10 mouse cellular contexts compared by ENCODE assay signal in genomic region chr2:45776485-45777135, GRCm38 (mm10).
DNase-seq lines count a peak whose midpoint lies in the region; ATAC-seq and TF ChIP-seq lines count a peak whose summit lies in the region.
"Had no signal": no experiment of that assay in that cellular context is flagged by ENCODE, and none has a peak within 500 bp of the region (broad histone marks: within the 10 kb centered on the region; RNA-seq: fewer than 3 reads in every experiment).

No protein-coding gene starts in this region.

- H3K9me3 ChIP-seq in forebrain, embryonic 14.5 days (replicated peaks; ENCODE audit: control insufficient read depth, low read length), result no peaks in the 10 kb centered on the region
- H3K9me3 ChIP-seq in forebrain, embryonic 11.5 days (ENCODE audit: control insufficient read depth, low read length), result no peaks in the 10 kb centered on the region
- H3K9me3 ChIP-seq in embryonic facial prominence, embryonic 15.5 days (replicated peaks), result no peaks in the 10 kb centered on the region
- no peaks in the 10 kb centered on the region for H3K9me3 ChIP-seq in hindbrain, postnatal 0 days (ENCODE audit: low read length)

- no peak overlapping the region for H3K4me3 ChIP-seq in forebrain, embryonic 14.5 days (ENCODE audit: low read depth, low read length)
- no peak overlapping the region for H3K4me3 ChIP-seq in forebrain, embryonic 11.5 days (ENCODE audit: low read depth, low read length)
- no peak overlapping the region for H3K4me3 ChIP-seq in embryonic facial prominence, embryonic 15.5 days (replicated peaks)
- H3K4me3 ChIP-seq in hindbrain, postnatal 0 days (ENCODE audit: low read length), result no peak overlapping the region

- H3K27ac ChIP-seq in forebrain, embryonic 14.5 days (ENCODE audit: low read depth, low read length), result no peak overlapping the region
- no peak overlapping the region for H3K27ac ChIP-seq in forebrain, embryonic 11.5 days (ENCODE audit: low read depth, low read length)
- peak overlapping the region; percentile 52 for H3K27ac ChIP-seq in embryonic facial prominence, embryonic 15.5 days (replicated peaks)
- H3K27ac ChIP-seq in hindbrain, postnatal 0 days, result no peak overlapping the region

- no peak overlapping the region for H3K9ac ChIP-seq in forebrain, embryonic 14.5 days (ENCODE audit: low read length)
- H3K9ac ChIP-seq in forebrain, embryonic 11.5 days (ENCODE audit: low read length), result no peak overlapping the region
- no peak overlapping the region for H3K9ac ChIP-seq in embryonic facial prominence, embryonic 15.5 days
- H3K9ac ChIP-seq in hindbrain, postnatal 0 days (replicated peaks; ENCODE audit: low read length), result no peak overlapping the region
- H3K9ac ChIP-seq: forebrain, postnatal 0 days had no signal

- no peaks in the 10 kb centered on the region for H3K4me1 ChIP-seq in forebrain, embryonic 14.5 days (ENCODE audit: control insufficient read depth, insufficient read depth, low read length)
- no peaks in the 10 kb centered on the region for H3K4me1 ChIP-seq in forebrain, embryonic 11.5 days (replicated peaks; ENCODE audit: control insufficient read depth, insufficient read depth, low read length)
- peaks cover 16% of the 10 kb centered on the region; the same call in 1 of the 2 replicates for H3K4me1 ChIP-seq in embryonic facial prominence, embryonic 15.5 days
- H3K4me1 ChIP-seq in hindbrain, postnatal 0 days (ENCODE audit: insufficient read depth, low read length), result no peaks in the 10 kb centered on the region

- 61% methylated on average over 17 of the region's 17 CpGs for WGBS in forebrain, embryonic 14.5 days
- 71% methylated on average over 17 of the region's 17 CpGs for WGBS in forebrain, embryonic 11.5 days
- WGBS in embryonic facial prominence, embryonic 15.5 days, result 42% methylated on average over 17 of the region's 17 CpGs
- WGBS in hindbrain, postnatal 0 days, result 43% methylated on average over 17 of the region's 17 CpGs

- no peak for ATAC-seq in forebrain, embryonic 14.5 days
- ATAC-seq in forebrain, embryonic 11.5 days (replicated peaks; ENCODE audit: low FRiP score), result no peak
- ATAC-seq in embryonic facial prominence, embryonic 15.5 days (ENCODE audit: insufficient number of reproducible peaks, low FRiP score, low TSS enrichment, low read depth), result no peak
- no peak for ATAC-seq in hindbrain, postnatal 0 days
- ATAC-seq: forebrain, postnatal 0 days had no signal

- DNase-seq in forebrain, embryonic 14.5 days (ENCODE audit: low spot score), result peak; percentile 20
- no peak for DNase-seq in forebrain, embryonic 11.5 days (ENCODE audit: low spot score)
- DNase-seq in Muller cell, postnatal 12 days (ENCODE audit: inconsistent ontology term), result peak; percentile 50
- DNase-seq in hindbrain, postnatal 0 days (ENCODE audit: low spot score), result peak; percentile 37
- DNase-seq in left cerebral cortex, adult 18-20 months (ENCODE audit: low spot score in 2 of 2), result no peak
- no peak for DNase-seq in thymus, postnatal 14 days
- DNase-seq in layer of hippocampus, adult 9-11 months, result no peak
- DNase-seq: forebrain, postnatal 0 days; liver had no signal

- H3K27me3 ChIP-seq in forebrain, embryonic 14.5 days (replicated peaks; ENCODE audit: control insufficient read depth, insufficient read depth, low read length), result no peaks in the 10 kb centered on the region
- H3K27me3 ChIP-seq in forebrain, embryonic 11.5 days (ENCODE audit: control insufficient read depth, insufficient read depth, low read length), result no peaks in the 10 kb centered on the region
- H3K27me3 ChIP-seq in embryonic facial prominence, embryonic 15.5 days, result no peaks in the 10 kb centered on the region
- H3K27me3 ChIP-seq in hindbrain, postnatal 0 days (ENCODE audit: insufficient read depth, low read length), result no peaks in the 10 kb centered on the region

- peak; percentile 41 for TF ChIP-seq CTCF in hindbrain, postnatal 0 days (IDR thresholded peaks at IDR 0.05; ENCODE audit: low read depth)

- no peaks in the 10 kb centered on the region for H3K36me3 ChIP-seq in forebrain, embryonic 14.5 days (ENCODE audit: control insufficient read depth, insufficient read depth, low read length)
- H3K36me3 ChIP-seq in forebrain, embryonic 11.5 days (ENCODE audit: control insufficient read depth, insufficient read depth, low read length), result no peaks in the 10 kb centered on the region
- H3K36me3 ChIP-seq in embryonic facial prominence, embryonic 15.5 days, result no peaks in the 10 kb centered on the region
- no peaks in the 10 kb centered on the region for H3K36me3 ChIP-seq in hindbrain, postnatal 0 days (ENCODE audit: insufficient read depth, low read length)

- H3K4me2 ChIP-seq in forebrain, embryonic 14.5 days (ENCODE audit: low read length), result no peak overlapping the region
- H3K4me2 ChIP-seq in forebrain, embryonic 11.5 days (ENCODE audit: low read depth, low read length, severe bottlenecking), result no peak overlapping the region
- peak overlapping the region; percentile 24; the same call in 1 of the 2 replicates for H3K4me2 ChIP-seq in embryonic facial prominence, embryonic 15.5 days (replicated peaks)
- peak overlapping the region; percentile 6; the same call in 1 of the 2 replicates for H3K4me2 ChIP-seq in hindbrain, postnatal 0 days (ENCODE audit: low read depth, low read length)

Comparison
In these comparisons a context has a peak if more than half of its experiments do, and no peak if none do; other contexts are left out.
1. DNase-seq: peak in forebrain, embryonic 14.5 days (single experiment), Muller cell, postnatal 12 days (single experiment) and hindbrain, postnatal 0 days (single experiment); none in forebrain, embryonic 11.5 days (single experiment), left cerebral cortex, adult 18-20 months (0 of 2), thymus, postnatal 14 days (single experiment) and layer of hippocampus, adult 9-11 months (single experiment).
2. H3K4me2 ChIP-seq: peak in embryonic facial prominence, embryonic 15.5 days (single experiment) and hindbrain, postnatal 0 days (single experiment); none in forebrain, embryonic 14.5 days (single experiment) and forebrain, embryonic 11.5 days (single experiment).